Mouse (Mus musculus) liver, adult 10 weeks (tissue): ENCODE measurements around the gene Gm49333. TPM values are rescaled to one million over a fixed set of nuclear protein-coding genes. Genes with fewer than 3 reads are reported as not detected.

Experiments
- polyA plus RNA-seq: library from polyadenylated mRNA; stranded (reverse); fragments of 350-450 nt; fragmentation: Illumina TruSeq; extraction: RNeasy Lipid Tissue Mini Kit (QIAGEN cat#74804); gene quantifications from one replicate; pipeline ENCODE4 v1.2.3, GENCODE M21; 2014; ENCODE audit warnings: low read depth, low replicate concordance

The Gm49333 gene
- not detected for polyA plus RNA-seq

GRCm38 (mm10) chr16:20611357-20612227, at the start of gene Gm49333, which contains the start of the genes Eef1akmt4 and Alg3:
Gene Gm49333 (plus strand): TSS chr16:20611610.
Gene Eef1akmt4 (plus strand): TSS chr16:20611593.
Gene Alg3 (minus strand): TSS chr16:20611735.

GRCm38 (mm10) chr16:20589366-20589938, 22.0 kb upstream of the Gm49333 start, which contains the start of gene Vwa5b2:
Gene Vwa5b2 (plus strand): TSS chr16:20589471.

GRCm38 (mm10) chr16:20621191-20621990, 10.0 kb downstream of the Gm49333 start, which contains the start of gene Camk2n2:
Gene Camk2n2 (minus strand): TSS chr16:20621287.

GRCm38 (mm10) chr16:20629731-20630634, 18.6 kb downstream of the Gm49333 start, which contains the start of gene Ece2:
Gene Ece2 (plus strand): TSS chr16:20629828.

GRCm38 (mm10) chr16:20651076-20651946, 39.9 kb downstream of the Gm49333 start, which contains the start of gene Psmd2:
Gene Psmd2 (plus strand): TSS chr16:20651652.

GRCm38 (mm10) chr16:20668013-20668412, 56.6 kb downstream of the Gm49333 start, which contains the start of gene Eif4g1:
Gene Eif4g1 (plus strand): TSS chr16:20668313.

GRCm38 (mm10) chr16:20693111-20693701, 81.8 kb downstream of the Gm49333 start, which contains the start of gene Fam131a:
Gene Fam131a (plus strand): TSS chr16:20693241.

Other genes with a start within 250 kb of the Gm49333 start
- 2.8 TPM for gene Abcc5, start 185.2 kb upstream of the Gm49333 start, polyA plus RNA-seq
- gene Eif2b5, start 112.8 kb upstream of the Gm49333 start, polyA plus RNA-seq: 9.8 TPM
- gene Dvl3, start 94.6 kb upstream of the Gm49333 start, polyA plus RNA-seq: 7.3 TPM
- gene Ap2m1, start 76.1 kb upstream of the Gm49333 start, polyA plus RNA-seq: 86.1 TPM
- gene Abcf3, start 63.0 kb upstream of the Gm49333 start, polyA plus RNA-seq: 10.5 TPM
- not detected for gene Vwa5b2, start 22.1 kb upstream of the Gm49333 start, polyA plus RNA-seq
- gene Eef1akmt4, start within 50 bp of the Gm49333 start, polyA plus RNA-seq: 1.7 TPM
- 6.0 TPM for gene Alg3, start 125 bp downstream of the Gm49333 start, polyA plus RNA-seq
- gene Camk2n2, start 9.7 kb downstream of the Gm49333 start, polyA plus RNA-seq: not detected
- not detected for gene Ece2, start 18.2 kb downstream of the Gm49333 start, polyA plus RNA-seq
- gene Psmd2, start 40.0 kb downstream of the Gm49333 start, polyA plus RNA-seq: 84.4 TPM
- 154 TPM for gene Eif4g1, start 56.7 kb downstream of the Gm49333 start, polyA plus RNA-seq
- not detected for gene Fam131a, start 81.6 kb downstream of the Gm49333 start, polyA plus RNA-seq
- 10.0 TPM for gene Polr2h, start 106.1 kb downstream of the Gm49333 start, polyA plus RNA-seq
- gene Clcn2, start 106.1 kb downstream of the Gm49333 start, polyA plus RNA-seq: 3.3 TPM
- 0.13 TPM for gene Chrd, start 121.5 kb downstream of the Gm49333 start, polyA plus RNA-seq
- 2.9 TPM for gene Thpo, start 122.9 kb downstream of the Gm49333 start, polyA plus RNA-seq